Mouse (Mus musculus) embryonic facial prominence, embryonic 11.5 days (tissue): ENCODE measurements at regions not wholly inside any gene's neighbourhood (a gene's known extent, or its start where the extent isn't known, plus 50 kb on each side); places are given as distances from the start of the nearest gene placed in this dataset.
"Not testable (repeated sequence)": the region's sequence is repeated elsewhere in the genome, so short reads cannot be mapped to it uniquely, and the experiment has no call there.

Source experiments
- ATAC-seq: fragments of 200-750 bp; cut with Nextera tagmentation; replicated peaks from 2 replicates; pipeline ENCODE4 v1.8.0; 2017; ENCODE audit warnings: low read depth; ENCODE audit not compliant: insufficient number of reproducible peaks, low FRiP score, low TSS enrichment
- DNase-seq: peaks from one replicate; pipeline ENCODE4 v3.0.0-alpha.2; 2015; ENCODE audit warnings: low spot score
- H3K27ac ChIP-seq: fragments of 300-500 bp; sonication (generic); replicated peaks from 2 replicates; pipeline ENCODE4 v1.5.1; 2014; ENCODE audit warnings: mild to moderate bottlenecking, low read depth, low read length, control low read depth
- H3K27me3 ChIP-seq: fragments of 300-500 bp; sonication (generic); 2 replicates; pipeline ENCODE4 v1.6.1; 2014; ENCODE audit warnings: mild to moderate bottlenecking, low read length, moderate library complexity, mixed read lengths; ENCODE audit not compliant: control insufficient read depth, insufficient read depth
- H3K36me3 ChIP-seq: fragments of 300-500 bp; sonication (generic); replicated peaks from 2 replicates; pipeline ENCODE4 v1.6.1; 2014; ENCODE audit warnings: low read depth, mild to moderate bottlenecking, low read length, moderate library complexity, mixed read lengths; ENCODE audit not compliant: control insufficient read depth, insufficient read depth
- H3K4me1 ChIP-seq: fragments of 300-500 bp; sonication (generic); 2 replicates; pipeline ENCODE4 v1.6.1; 2014; ENCODE audit warnings: low read length, mixed read lengths; ENCODE audit not compliant: control insufficient read depth, insufficient read depth
- H3K4me2 ChIP-seq: fragments of 300-500 bp; sonication (generic); 2 replicates; pipeline ENCODE4 v1.6.1; 2014; ENCODE audit warnings: low read depth, mild to moderate bottlenecking, control low read depth, low read length, moderate library complexity
- H3K4me3 ChIP-seq: fragments of 300-500 bp; sonication (generic); 2 replicates; pipeline ENCODE4 v1.5.1; 2014; ENCODE audit warnings: low read depth, low read length, control low read depth
- H3K9ac ChIP-seq: fragments of 300-500 bp; sonication (generic); replicated peaks from 2 replicates; pipeline ENCODE4 v1.6.1; 2014; ENCODE audit warnings: mild to moderate bottlenecking, control low read depth, low read length
- H3K9me3 ChIP-seq: fragments of 300-500 bp; sonication (generic); replicated peaks from 2 replicates; pipeline ENCODE4 v1.6.1; 2016; ENCODE audit warnings: mild to moderate bottlenecking, low read length, inconsistent platforms, mixed read lengths; ENCODE audit not compliant: control insufficient read depth
- WGBS: fragments of 180-500 bp; shearing (Covaris S2); extraction: QIAGEN DNeasy Blood & Tissue Kit; methylation state at CpG from one replicate; pipeline ENCODE4 v1.1.7; 2014; 5-methylcytosine and 5-hydroxymethylcytosine counted together

DNA sequence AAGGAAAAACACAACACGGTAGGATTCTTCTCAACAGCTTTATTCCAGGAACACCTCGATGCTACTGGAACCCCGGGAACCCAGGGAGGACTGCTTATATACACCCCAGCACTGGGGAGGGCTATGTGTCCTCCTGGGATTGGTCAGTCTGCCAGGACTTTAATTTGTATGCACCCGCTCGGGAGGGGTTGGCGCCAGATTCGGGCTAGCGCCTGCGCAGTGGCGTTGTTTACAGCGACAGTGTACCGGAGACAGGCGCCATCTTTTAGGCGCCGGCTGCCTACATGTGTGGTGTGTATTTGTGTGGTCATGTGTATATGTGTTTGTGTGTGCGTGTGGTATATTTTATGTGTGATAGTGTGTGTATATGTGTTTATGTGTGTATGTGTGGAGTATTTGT, 191.4 kb downstream of the Cdca7 start:
- not testable (repeated sequence) for H3K36me3 ChIP-seq, H3K9ac ChIP-seq, H3K9me3 ChIP-seq, DNase-seq, H3K4me1 ChIP-seq, H3K27ac ChIP-seq, H3K27me3 ChIP-seq, H3K4me2 ChIP-seq, H3K4me3 ChIP-seq, ATAC-seq
- 96% methylated on average over 16 of the region's 16 CpGs for WGBS

DNA sequence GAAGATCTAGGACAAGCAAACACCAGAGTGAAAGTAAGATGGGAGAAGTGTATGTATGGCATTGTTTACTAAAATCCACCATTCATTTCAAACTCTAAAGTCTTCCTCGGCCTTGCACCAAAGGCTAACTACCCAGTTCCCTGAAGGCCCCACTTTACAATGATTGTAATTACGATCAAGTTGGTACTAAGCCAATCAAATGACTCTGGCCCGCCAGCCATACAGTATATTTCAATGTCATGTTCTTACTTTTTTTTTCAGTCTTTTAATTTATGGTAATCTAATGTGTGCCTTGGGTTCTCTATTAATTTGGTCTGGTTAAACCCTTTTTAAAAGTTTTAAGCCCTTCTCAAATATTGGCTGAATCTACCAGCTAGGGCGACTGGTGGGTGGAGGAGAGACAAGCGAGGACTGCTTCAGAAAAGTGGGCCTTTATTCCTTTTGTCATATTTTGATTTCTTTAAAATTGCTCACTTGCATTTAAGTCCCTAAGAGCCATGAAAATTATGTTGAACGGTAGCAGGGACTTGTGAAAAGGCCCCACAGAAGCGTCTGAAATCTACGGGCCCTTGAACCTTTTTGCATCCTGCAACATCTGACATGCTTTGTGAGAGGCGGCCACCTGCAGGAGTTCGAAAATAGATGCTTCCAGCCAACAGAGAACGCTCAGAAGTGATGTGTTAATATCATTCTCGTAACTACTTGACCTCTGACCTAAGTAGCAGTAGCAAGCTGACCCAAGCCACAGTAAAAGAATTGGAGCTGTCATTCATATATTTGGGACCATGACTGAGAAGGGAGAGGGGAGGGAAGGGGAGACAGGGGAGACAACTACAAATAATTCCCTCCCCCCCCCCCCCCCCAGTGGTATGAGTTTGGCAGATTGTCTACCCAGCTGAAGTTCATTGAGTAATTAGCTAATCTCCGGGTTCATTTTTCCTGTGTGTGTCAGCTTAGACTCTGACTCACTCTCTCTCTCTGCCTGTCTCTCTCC, 197.2 kb downstream of the Cdca7 start:
- H3K4me3 ChIP-seq: no peak overlapping the region
- H3K9me3 ChIP-seq: no peaks in the 10 kb centered on the region
- ATAC-seq (no peak), DNase-seq (peak; percentile 31)
- no peaks in the 10 kb centered on the region for H3K4me1 ChIP-seq
- 36% methylated on average over 13 of the region's 13 CpGs for WGBS
- H3K27me3 ChIP-seq: no peaks in the 10 kb centered on the region
- no peaks in the 10 kb centered on the region for H3K36me3 ChIP-seq
- H3K27ac ChIP-seq: no peak overlapping the region
- no peak overlapping the region for H3K4me2 ChIP-seq
- no peak overlapping the region for H3K9ac ChIP-seq

DNA sequence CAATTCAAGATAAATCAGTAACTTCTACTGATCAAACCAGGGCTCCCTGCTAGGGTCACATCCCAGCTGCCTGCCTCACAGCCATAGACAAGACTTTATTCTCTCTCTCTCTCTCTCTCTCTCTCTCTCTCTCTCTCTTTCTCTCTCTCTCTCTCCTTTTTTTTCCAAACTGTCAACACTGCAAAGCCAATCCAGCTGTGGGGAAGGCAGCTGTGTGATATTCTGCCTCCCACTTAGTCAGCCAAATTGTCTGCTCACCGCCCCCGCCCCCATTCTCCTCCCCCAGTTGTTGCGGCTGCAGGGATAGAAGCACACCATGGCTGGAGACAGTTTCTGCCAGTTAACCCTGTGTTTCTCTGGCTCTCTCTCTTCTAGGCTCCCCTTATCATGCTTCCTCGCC, 198.3 kb downstream of the Cdca7 start:
- 3% methylated on average over 4 of the region's 4 CpGs for WGBS
- Histone ChIP-seq H3K4me2 (no peak overlapping the region), H3K27me3 (no peaks in the 10 kb centered on the region), H3K4me3 (no peak overlapping the region), H3K36me3 (no peaks in the 10 kb centered on the region), H3K9me3 (no peaks in the 10 kb centered on the region), H3K4me1 (no peaks in the 10 kb centered on the region), H3K27ac (no peak overlapping the region), H3K9ac (no peak overlapping the region; the same call in 1 of the 2 replicates)
- ATAC-seq (no peak), DNase-seq (peak; percentile 64)

DNA sequence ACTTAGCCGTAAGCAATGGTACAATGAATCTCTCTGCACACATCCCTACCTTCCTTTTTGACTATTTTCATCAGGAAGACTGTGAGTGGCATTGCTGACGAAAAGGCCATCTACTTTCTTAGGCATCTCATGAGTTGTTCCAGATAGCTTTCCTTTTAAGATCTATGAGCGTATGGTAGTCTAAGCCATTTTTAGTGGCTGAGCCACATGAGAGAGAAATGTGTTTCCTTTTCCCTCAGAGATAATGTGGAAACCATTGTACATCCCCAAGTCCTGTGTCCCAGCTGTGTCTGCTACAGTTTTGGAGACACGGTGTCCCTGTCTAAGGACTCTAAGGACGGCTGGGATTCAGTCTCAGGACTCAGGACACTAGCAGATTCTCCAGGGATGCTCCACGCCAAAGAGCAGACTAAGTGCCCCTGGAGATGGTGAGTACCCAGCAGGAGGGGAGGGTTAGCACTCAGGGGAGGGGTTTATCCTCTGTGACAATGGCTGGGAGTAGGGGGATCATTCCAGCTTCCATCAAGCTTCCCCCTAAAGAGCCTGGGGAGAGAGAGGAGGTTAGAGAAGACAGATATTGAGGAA, 199.0 kb downstream of the Cdca7 start:
- H3K4me3 ChIP-seq: no peak overlapping the region
- no peaks in the 10 kb centered on the region for H3K4me1 ChIP-seq
- H3K9me3 ChIP-seq: no peaks in the 10 kb centered on the region
- H3K4me2 ChIP-seq: no peak overlapping the region
- no peak for ATAC-seq
- DNase-seq: no peak
- no peaks in the 10 kb centered on the region for H3K36me3 ChIP-seq
- no peak overlapping the region for H3K27ac ChIP-seq
- H3K27me3 ChIP-seq: no peaks in the 10 kb centered on the region
- H3K9ac ChIP-seq: no peak overlapping the region
- WGBS: 55% methylated on average over 6 of the region's 6 CpGs

DNA sequence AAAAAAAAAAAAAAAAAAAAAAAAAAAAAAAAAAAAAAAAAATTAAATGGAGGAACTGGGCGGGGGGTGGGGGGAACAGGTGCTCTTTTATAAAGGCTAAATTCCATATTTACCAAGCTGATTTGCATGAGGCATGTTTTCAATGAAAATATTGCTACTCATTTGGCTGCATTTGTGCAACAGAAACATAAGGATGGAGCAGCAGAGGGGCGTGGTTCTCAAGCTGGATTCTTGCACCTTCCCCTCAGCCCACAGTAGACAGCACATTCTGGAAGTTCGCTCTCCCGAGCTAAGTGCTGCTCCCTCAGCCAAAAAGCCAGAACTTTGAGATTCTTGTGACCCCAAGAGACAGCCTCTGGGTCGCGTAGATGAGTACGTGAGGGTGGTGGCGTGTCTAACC, 201.8 kb downstream of the Cdca7 start:
- H3K9ac ChIP-seq: no peak overlapping the region
- H3K4me1 ChIP-seq: no peaks in the 10 kb centered on the region
- H3K9me3 ChIP-seq: no peaks in the 10 kb centered on the region
- ATAC-seq (no peak), DNase-seq (no peak)
- H3K27me3 ChIP-seq: no peaks in the 10 kb centered on the region
- H3K36me3 ChIP-seq: no peaks in the 10 kb centered on the region
- WGBS: 89% methylated on average over 8 of the region's 8 CpGs
- H3K27ac ChIP-seq: no peak overlapping the region
- H3K4me3 ChIP-seq: no peak overlapping the region
- no peak overlapping the region for H3K4me2 ChIP-seq

DNA sequence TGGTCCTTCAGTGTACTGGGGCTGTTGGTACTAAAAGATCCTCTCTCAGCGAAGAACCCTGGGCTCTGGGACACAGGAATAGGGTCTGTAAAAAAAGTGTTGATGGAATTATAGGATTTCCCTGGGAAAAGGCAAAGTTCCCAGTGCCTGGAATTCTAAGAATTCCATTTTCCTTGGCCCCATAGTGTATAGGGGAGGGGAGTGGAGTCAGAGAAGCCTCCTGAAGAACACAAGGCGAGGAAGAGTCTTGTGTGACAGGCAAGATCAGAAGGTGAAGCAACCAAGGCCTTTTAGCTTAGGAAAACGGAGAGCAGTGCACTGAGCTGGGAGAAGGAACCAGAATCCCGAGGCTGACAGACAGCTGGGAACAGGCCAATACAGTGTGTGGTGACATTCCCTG, 212.1 kb downstream of the Cdca7 start:
- H3K4me3 ChIP-seq: no peak overlapping the region
- no peak overlapping the region for H3K4me2 ChIP-seq
- H3K4me1 ChIP-seq: no peaks in the 10 kb centered on the region
- no peaks in the 10 kb centered on the region for H3K27me3 ChIP-seq
- H3K27ac ChIP-seq: no peak overlapping the region
- H3K36me3 ChIP-seq: no peaks in the 10 kb centered on the region
- no peaks in the 10 kb centered on the region; the same call in 1 of the 2 replicates for H3K9me3 ChIP-seq
- H3K9ac ChIP-seq: no peak overlapping the region
- no peak for ATAC-seq
- no peak for DNase-seq
- WGBS: 66% methylated on average over 4 of the region's 4 CpGs

DNA sequence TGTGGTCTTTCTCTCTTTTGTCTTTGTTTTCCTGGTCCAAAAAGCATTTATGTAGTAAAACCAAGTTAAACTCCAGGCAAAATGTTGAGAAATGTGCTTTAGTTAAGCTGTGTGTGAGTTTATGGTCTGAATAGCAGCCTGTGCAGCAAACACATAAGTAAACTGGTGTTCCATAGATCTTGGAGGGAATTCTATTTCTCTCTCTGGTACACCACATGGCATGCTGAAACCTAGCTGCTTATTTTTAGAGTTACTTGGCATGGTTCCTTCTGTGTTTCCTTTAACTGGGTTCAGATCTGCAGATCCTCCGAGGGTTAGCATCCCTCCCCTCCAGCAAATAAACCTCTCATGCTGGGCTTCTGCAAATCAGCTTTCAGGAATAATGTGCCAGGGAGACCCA, 225.1 kb downstream of the Cdca7 start:
- 52% methylated on average over 1 of the region's 1 CpGs for WGBS
- no peak for ATAC-seq

DNA sequence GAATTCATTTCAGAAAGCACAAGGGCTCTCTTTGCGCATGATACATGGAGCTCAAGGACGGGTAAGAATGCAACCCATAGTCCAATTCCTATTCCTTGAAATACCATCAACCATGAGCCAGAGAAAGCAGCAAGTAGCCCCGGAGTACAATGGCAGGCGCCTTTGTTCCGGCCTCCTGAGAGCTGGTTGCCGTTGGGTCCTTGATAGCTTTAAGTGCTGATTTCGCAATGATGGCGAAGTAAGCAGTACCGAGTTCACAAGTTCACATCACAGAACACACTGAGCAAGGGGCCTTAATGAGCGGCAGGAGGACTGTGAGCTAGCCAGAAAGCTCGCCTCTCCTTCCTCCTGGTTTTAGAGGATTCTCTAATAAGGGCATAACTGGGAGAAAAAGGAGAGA, 227.3 kb downstream of the Cdca7 start:
- H3K36me3 ChIP-seq: no peaks in the 10 kb centered on the region
- no peaks in the 10 kb centered on the region for H3K27me3 ChIP-seq
- no peak overlapping the region for H3K27ac ChIP-seq
- H3K9ac ChIP-seq: no peak overlapping the region
- no peaks in the 10 kb centered on the region for H3K4me1 ChIP-seq
- H3K4me3 ChIP-seq: no peak overlapping the region
- DNase-seq: no peak
- WGBS: 79% methylated on average over 11 of the region's 11 CpGs
- no peaks in the 10 kb centered on the region for H3K9me3 ChIP-seq
- H3K4me2 ChIP-seq: no peak overlapping the region
- no peak for ATAC-seq

More for the DNA sequence above, 225.1 kb downstream of the Cdca7 start:
- Histone ChIP-seq H3K4me2 (no peak overlapping the region), H3K27ac (no peak overlapping the region), H3K27me3 (no peaks in the 10 kb centered on the region), H3K4me1 (no peaks in the 10 kb centered on the region), H3K36me3 (no peaks in the 10 kb centered on the region), H3K9me3 (no peaks in the 10 kb centered on the region), H3K4me3 (no peak overlapping the region), H3K9ac (no peak overlapping the region)
- DNase-seq: no peak
